Mouse (Mus musculus) adrenal gland, postnatal 36 days (tissue): Measurements from ENCODE around the gene Pla2g6. TPM values are rescaled to one million over a fixed set of nuclear protein-coding genes. Genes with fewer than 3 reads are reported as not detected.
A peak's percentile ranks its signal among the peaks of the same experiment; 100 is the strongest.

Experiments used
- DNase-seq, 2 experiments: peaks; one replicate each; pipeline ENCODE4 v3.0.0; 2021; ENCODE audit warnings: mixed read lengths in 1 of 2
- total RNA-seq, 2 experiments: library from RNA; stranded (reverse); gene quantifications; 2 replicates each; pipeline ENCODE4 v1.2.3; 2021

The Pla2g6 gene
- total RNA-seq, 2 experiments from 2014 or later: 25.1 to 30.8 TPM

DNA sequence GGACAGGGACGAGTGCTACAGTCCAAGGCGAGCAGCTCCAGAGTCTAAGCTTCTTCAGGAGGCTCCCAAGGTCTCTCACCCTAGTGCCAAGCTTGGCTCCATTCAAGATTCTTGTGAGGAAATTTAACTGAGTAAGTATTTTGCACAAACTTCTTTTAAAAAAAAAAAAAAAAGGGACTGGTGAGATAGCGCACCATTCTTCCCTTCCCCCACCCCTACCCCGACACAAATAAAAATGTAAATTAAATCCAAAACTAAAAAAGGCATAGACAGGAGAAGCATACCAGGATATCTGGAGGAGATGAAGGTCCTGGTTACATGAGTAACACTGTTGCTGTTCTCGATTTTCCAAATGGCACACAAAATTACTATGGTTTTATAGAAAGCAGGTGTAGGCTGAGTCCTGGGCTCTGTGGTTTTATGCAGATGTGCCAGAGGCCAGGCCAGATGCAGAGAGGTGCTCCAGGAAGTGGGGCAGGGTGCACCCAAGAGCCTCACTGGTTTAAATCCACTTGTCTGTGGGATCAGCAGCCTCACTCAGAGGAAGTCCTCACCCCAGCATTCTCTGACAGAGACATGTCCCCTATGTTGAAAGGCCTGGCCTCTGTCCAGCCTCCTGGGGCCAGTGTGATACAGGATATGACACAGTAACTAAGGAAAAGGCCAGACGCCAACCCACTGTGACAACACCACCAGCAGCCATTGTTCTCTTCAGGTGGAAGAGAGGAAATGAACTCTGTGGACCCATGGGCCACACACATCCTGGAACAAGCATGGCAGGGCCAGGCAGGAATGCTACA lies 5.0 kb downstream of the Pla2g6 start:
- peak; percentile 84 for DNase-seq

DNA sequence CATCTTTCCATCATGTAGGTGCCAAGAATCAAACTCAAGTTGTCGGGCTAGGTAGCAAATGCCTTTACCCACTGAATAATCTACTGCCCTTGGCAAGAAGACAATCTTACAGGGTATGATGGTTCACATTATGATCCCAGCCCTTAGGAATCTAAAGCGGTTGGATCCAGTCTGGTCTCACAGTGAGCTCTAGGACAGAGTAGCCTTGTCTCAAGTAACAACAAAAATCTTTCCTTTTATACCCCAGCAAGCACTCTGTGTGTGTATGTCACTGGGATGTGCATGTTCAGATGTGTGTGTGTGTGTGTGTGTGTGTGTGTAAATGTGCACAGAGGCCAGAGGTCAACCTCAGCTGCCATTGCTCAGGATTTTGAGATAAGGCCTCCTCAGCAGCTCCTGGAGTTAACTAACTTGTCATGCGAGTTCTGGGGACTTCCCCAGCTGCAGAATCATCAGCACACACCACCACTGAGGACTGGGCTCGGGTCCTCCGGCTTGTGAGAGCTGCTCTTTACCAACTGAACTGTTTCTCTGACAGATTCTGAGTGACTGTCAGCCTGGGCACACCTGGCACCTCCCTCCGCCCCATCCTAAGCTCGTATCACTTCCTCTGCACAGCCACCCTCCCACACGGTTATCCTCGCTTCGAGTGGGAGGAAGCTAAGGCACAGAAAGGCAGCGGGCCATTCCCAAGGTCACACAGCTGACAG lies 5.8 kb downstream of the Pla2g6 start:
- DNase-seq: peak; percentile 22 to 53

DNA sequence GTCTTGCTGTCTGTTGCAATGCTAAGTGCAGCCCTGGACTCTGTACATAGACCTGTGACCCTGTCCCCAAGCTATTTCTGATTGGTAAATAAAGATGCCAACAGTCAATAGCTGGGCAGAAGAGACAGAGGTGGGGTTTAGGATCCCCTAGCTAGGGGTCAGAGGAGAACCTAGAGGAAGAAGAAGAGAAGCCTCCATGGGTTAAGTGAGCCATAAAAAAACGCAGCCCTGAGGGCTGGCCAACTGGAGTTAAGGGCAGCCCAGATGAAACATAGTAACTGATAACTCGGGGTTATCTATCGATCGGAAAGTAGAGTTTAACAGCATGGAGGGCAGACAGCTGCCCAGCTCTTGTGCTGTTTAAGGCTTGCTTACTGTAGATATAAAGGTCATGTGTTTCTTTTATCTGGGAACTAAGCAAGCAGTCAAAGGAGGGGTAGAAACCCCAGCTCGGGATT lies 6.4 kb downstream of the Pla2g6 start:
- DNase-seq: no peak

DNA sequence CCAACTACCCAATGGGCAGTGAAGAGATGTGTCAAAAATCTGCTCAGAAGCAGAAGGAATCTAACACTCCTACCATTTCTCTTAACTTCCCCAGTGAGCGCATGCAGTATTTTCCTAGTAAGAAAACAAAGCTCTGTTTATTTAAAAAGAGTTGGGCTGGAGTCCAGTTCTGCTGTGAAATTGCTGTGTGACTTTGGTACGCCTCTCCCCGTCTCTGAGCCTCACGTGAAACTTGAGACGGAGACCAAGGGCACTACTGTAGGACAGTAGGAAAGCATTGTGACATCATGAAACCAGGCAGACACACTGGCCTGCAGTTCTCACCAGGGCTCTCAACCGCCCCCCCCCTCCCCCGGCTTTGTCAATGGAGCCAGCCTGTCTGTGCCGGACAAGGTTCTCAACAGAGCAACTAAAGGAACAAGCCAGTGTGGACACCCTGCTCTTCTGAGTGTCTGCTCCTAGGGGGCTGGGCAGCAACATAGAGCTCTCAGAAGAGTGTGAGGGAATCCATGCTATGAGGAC lies 14.3 kb downstream of the Pla2g6 start:
- no peak for DNase-seq

DNA sequence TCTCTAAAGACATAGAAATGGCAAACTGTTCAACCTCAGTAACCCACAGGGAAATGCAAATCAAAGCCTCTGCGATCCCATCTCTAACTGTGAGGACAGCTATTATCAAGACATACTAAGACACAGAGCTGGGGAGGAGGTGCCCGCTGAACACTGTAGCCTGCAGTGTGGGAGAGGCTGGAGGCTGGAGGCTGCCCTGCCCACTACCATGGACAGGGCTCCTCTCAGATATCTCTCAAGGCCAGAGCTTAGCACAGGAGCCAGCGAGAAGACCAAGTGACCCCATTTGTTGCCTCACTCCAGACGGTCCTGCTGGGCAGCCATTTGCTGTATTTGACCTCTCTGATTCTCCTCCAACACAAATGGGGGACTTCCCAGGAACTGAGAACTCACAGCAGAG lies 20.3 kb downstream of the Pla2g6 start:
- DNase-seq: peak; percentile 27 to 38

DNA sequence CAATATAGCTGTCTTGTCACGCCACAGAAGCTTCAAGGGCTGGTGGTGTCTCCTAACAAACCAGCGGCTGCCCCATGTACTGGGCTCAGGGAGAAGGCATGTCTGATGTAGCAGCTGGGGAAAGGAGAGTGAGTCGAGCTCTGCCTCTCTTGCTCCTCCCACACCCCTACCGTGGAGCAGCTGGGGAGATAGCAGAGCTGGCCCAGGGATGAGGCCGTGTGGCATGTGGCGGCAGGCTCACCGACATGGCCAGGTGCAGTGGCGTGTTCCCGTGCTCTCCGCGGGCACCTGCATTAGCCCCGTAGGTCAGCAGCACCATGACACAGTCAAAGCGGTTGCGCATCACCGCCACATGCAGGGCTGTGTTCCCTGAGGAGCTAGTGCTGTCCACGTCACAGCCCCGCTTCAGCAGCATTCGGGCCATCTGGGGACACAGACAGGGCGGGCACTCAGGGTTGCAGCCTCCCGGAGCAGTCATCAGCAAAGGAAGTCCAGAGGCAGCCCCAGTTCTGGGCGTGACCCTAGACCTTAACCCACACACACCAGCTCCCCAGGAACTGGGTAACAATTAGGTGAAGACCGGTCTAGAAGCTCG lies 22.1 kb downstream of the Pla2g6 start:
- no peak for DNase-seq

DNA sequence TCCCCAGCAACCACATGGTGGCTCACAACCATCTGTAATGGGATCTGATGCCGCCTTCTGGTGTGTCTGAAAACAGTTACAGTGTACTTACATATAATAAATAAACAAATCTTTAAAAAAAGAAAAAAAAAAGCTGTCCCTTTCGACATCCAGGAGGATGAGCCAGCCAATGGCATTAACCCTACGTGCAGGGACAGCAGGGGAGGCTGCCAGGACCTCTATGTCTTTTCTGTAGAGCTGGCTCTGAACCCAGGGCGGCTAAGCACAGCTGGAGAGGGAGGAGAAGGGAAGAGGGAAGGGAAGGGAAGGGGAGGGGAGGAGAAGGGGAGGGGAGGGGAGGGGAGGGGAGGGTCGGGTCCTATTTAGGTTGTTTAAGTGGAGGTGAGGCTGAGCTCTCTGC lies 23.4 kb downstream of the Pla2g6 start:
- DNase-seq: no peak

DNA sequence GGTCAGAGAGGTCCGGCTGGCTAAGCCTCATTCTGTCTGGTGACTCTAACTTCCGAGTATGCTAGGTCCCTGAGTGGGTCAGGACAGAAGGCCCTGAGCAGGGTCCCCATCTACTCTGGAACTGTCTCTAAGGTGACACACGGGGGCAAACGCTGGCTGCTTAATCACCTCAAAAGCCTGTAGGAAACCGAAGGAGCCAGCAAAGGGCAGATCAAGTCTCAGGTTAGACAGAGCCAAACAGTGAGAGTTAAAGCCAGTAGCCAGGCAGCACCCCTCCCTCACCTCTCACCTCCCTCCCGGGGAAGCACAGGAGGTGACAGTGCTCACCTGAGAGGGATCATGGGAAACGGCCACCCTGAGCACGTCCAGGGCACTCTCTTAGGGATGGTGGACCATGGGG lies 24.5 kb downstream of the Pla2g6 start:
- DNase-seq: no peak

DNA sequence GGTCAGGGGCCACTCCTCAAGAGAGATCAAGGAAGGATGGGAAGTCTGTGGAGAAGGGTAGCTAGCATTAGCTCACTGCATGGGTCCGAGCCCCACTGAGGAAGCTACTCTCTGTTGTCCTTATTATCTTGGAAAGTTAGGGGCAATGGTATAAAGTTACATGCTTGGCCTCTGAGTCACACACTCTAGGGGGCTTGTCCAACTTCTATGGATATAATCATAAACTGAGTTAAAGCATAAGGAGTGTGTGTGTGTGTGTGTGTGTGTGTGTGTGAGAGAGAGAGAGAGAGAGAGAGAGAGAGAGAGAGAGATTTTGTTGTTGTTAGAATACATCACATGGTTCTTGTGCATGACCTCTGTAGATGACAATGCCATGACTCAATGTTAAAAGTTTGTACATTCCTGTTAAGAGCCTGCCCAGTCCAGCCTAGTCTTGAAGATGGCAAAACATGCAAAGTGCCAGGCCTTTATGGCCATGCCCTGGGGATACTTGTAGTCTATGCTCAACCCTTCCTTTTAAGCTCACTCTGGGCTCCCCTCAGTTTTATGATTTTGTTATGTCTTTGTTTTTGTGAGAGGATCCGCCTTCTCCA lies 28.5 kb downstream of the Pla2g6 start:
- no peak for DNase-seq

DNA sequence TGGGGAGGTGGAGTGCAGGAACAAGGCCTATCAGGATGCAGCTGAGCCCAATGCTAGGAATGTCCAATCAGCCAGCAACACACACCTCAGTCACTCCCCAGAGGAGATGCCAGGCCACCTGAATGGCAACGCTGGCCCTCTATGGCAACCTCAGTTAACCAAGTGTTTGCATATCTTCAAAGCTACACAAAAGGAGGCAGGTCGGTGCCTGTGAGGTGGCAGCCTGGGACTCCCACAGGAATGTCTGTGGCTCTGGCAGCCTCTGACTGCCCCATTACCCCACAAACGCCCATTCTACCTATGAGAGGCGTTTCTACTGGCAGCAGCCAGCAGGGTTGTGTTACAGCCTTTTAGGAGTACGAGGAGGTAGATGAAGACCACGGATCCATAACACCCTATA lies 29.6 kb downstream of the Pla2g6 start:
- no peak for DNase-seq

DNA sequence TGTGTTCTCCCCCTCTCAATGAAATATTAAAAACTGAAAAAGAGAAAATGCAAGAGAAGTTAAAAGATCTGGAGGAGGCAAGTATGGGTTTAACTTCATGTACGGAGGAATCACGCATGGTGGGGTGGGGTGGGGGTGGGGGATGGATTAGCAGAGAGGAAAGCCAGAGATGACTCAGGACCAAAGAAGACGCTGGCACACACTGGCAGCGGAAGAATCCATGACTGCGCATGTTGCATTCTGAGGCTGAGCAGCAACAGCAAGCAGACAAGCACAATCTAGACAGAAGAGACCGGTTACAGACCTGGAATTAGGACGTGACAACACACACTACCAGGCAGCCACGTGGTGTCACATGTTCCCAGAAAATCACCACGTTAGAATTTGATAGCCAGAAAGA lies 35.4 kb downstream of the Pla2g6 start:
- DNase-seq: no peak

DNA sequence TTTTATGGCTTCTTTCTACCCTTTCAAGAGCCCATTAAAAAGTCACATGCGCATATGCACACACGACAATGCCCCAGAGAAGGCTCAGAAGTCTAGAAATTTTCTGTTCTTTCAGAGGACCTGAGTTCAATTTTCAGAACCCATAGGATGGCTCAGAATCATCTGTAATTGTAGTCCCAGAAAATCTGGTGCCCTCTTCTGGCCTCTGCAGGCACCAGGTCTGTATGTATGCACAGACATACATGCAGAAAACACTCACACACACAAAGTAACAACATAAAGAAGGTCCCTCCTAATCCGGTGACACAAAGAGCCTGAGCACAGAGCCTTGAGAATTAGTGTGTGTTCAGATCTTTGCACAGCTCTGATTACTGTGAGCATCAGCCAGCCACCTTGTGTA lies 37.9 kb downstream of the Pla2g6 start:
- DNase-seq: no peak

DNA sequence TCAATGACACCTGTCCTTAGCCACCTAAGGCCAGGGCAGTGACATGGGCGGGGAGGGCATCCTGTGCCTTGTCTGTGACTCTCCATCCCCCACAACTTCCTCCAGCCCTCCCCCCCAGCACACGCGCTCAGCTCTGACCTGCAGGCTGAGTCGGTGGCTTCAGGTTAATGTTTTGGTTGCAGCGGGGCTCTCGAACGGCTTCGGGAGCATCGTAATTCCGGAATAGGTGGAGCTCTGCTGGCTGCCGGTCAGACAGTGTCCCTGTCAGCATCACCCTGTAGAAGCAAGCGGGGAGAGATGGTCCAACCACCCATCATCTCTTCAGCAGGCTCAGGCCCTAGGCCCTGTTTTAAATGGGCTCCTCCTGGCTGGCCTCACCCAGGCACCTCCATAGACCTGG lies 38.7 kb downstream of the Pla2g6 start:
- no peak for DNase-seq

DNA sequence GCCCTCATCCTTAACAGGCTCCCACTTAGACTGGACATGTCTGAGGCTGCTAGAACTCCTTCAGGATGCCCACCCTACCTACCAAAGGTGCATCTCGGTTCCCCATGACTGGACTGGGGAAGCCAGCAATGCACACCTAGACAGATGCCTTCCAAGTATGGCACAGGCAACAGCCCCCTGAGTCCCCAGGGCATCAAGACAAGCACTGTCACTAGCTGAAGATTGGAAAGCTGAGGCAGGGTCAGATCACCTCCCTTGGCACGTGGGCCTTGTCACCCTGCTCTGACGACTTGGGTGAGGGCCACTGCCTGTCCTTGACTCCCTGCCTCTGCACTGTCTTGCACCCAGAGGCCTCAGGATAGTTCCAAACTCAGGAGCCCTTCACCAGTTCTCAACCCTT lies 39.8 kb downstream of the Pla2g6 start:
- DNase-seq: no peak

DNA sequence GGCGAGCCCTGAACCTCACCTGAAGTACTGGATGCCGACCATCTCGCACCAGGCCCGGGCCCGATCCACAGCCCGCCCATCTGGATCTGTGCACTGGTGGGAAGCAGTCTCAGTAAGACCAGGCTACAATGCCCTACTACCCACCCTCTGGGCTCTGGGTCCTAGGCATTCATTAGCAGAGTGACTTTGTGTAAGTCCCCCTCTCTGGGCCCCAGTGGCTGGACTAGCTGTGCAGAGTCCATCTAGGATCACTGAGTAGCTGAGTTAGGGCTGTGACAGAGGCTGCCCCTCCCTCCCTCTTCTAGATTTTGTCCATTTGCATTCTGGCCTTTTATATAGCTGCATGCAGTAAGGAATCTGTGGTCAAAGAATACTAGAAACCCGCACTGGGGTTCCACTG lies 41.1 kb downstream of the Pla2g6 start:
- no peak for DNase-seq

DNA sequence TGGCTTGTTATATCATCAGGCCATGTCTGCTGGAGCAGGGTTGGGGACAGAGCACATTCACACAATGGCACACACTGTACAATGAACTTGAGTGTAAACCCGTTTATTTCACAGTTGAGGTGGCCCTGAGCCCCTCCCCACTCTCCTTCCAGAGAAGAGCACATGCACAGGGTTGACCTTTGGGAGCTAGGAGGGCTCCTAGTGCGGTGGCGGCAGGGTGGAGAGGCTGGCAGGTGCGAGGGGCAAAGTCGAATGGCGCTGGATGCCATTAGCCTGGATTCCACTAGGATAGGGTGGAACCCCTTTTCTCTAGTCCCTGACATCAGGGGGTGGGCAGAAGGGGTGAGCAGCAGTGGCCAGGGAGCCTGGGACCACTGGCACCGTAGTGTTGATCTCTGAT lies 42.0 kb downstream of the Pla2g6 start:
- DNase-seq: no peak

DNA sequence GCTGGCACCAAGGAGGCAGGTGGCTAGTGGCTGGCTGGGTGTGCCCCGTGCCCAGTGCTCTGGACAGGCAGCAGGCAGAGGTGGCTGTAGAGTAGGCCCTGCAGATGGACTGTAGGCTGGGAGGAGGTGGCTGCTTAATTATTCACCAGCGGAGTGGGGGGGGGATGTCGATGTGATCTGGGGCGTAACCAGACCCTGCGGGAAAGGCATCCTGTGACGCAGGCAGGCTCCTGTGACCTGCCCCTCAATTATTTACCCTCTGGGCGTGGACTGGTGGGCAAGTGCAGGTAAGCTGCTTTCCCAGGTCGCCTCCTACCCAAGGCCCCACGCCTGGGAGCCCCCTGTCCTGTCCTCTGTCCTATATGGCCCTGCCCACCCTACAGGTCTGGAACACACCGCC lies 42.8 kb downstream of the Pla2g6 start, which contains the start of gene Baiap2l2:
Gene Baiap2l2 (minus strand): TSS at position 139 of the 400 bp plus-strand sequence.
- no peak for DNase-seq

DNA sequence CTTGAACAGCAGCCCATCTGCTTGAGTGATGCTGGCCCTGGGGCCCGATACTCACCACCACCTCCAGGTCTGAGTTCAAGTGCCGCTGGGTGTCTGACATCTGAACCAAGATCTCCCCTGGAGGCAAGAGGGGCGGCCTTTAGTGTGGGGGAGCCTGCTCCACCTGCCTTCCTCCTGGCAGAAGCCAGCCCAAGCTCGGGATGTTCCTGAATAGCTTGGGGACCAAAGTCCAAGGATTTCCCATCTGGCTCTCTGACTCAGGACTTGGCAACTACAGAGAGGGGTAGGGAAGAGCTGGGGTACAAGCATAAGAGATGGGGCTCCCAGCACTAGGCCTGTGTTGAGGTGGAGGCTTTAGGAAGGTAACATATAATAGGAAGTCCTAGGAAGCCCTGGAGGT lies 44.8 kb downstream of the Pla2g6 start:
- DNase-seq: no peak

DNA sequence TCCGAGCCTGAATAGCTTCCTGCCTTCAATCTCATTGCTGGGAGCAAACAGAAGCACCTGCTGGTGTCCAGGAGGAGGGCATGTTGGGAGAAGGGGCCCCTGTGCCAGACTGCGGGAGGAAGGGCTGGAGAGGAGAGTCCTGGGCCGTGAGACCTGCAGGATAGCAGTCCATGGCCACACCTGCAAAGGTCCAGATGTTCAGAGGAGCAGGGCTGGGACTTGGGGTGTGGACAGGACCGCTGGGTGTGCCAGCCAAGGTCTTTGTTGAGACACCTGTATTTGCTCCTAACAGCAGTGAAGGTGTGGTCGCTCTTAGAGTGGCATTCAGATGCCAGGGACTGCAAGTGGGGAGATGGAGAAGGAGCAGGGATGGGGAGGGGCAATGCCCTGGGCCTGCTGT lies 45.8 kb downstream of the Pla2g6 start:
- DNase-seq: no peak

DNA sequence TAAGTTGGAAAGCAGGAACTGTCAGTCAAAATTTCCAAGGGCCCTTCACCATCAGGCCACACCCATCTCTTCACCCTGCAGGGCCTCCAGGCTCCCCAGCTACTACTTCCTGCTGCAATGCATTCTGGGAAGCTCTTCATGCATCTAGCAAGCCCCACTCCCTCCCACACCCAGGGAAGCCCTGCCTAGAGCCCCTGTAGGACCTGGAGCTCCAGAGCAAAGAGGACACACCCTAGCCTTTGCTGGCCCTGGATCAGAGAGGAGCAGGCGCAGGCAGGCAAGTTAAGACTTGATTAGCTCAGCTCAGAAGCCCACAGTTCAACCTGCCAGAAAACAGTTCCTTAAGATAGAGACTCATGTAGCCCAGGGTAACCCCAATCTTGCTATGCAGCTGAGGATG lies 46.8 kb downstream of the Pla2g6 start:
- DNase-seq: no peak

DNA sequence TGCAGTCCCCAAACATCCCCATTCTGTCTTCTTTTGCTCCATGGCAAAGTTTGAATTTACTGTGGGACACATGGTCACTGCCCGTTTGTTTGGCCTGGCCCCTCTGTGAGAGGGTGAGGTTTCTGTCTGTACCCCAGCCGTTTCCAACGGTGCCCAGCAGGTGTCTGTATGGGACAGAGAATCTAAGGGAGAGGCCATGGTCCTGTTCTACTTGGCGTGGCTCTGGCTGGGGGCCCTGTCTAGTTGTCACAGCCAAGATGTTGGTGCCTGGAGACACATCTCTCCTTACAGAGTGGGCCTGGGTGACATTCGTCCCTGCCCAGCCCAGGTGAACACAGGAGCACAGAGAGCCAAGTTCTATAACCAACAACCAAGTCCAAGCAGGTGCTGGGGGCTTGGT lies 47.3 kb downstream of the Pla2g6 start:
- DNase-seq: no peak

DNA sequence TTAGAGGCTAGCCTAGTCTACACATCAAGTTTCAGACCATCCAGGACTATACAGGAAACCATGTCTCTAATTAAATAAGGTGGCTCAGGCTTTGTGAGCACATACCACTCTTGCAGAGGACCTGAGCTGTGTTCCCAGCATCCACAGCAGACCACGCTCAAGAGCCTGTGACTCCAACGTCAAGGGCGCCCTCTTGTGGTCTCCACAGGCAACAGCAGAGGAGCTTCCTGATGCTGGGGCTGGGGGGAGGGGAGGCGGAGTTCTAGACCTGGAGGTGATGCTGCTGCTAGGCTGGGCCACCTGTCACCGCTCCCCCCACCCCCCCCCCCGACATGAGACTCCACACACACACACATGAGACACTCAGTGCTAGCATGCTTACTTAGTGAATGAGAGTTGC lies 48.0 kb downstream of the Pla2g6 start:
- DNase-seq: peak in 1 of 2 experiments; percentile 34

DNA sequence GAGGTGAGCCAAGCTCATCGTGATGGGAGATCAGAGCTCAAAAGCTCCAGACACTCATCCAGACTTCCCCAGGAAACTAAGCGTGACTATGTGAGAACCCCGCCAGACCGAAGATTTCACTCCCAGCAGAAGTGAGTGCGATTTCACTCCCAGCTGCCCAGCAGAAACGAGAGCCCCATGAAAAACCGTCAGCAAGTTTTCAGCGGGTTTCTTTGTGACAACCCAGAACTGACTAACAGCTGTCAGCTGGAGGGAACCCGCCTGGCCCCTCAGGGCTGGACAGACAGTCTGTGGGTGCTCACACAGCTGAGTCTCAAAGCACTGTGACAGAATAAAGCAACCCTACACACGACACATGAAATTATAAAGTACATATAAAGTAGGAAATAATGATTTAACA lies 50.5 kb downstream of the Pla2g6 start:
- DNase-seq: no peak
